Mouse (Mus musculus): ENCODE measurements around the gene Gm10073. TPM values are rescaled to one million over a fixed set of nuclear protein-coding genes. Genes with fewer than 3 reads are reported as not detected.

The Gm10073 gene
- not detected for polyA plus RNA-seq (2014; fragmentation: Illumina TruSeq; extraction: RNeasy Lipid Tissue Mini Kit (QIAGEN cat#74804); ENCODE audit: low read depth, low replicate concordance)

GRCm38 (mm10) chr8:106573168-106573567 is at the start of gene Gm10073:
Gm10073 (minus strand) TSS chr8:106573461.

GRCm38 (mm10) chr8:106603131-106603819 is 30.0 kb upstream of the Gm10073 start, which contains the start of gene Cdh1:
Cdh1 (plus strand) TSS chr8:106603351.

Other genes starting within 250 kb of the Gm10073 start
- gene Smpd3, start 235.5 kb downstream of the Gm10073 start, polyA plus RNA-seq (2014; fragmentation: Illumina TruSeq; extraction: RNeasy Lipid Tissue Mini Kit (QIAGEN cat#74804); ENCODE audit: low read depth, low replicate concordance) = not detected
- 3.6 TPM for gene Zfp90, start 158.1 kb downstream of the Gm10073 start, polyA plus RNA-seq (2014; fragmentation: Illumina TruSeq; extraction: RNeasy Lipid Tissue Mini Kit (QIAGEN cat#74804); ENCODE audit: low read depth, low replicate concordance)
- gene 6030452D12Rik, start 72.9 kb downstream of the Gm10073 start, polyA plus RNA-seq (2014; fragmentation: Illumina TruSeq; extraction: RNeasy Lipid Tissue Mini Kit (QIAGEN cat#74804); ENCODE audit: low read depth, low replicate concordance) = not detected
- 0.20 TPM for gene Cdh3, start 62.6 kb downstream of the Gm10073 start, polyA plus RNA-seq (2014; fragmentation: Illumina TruSeq; extraction: RNeasy Lipid Tissue Mini Kit (QIAGEN cat#74804); ENCODE audit: low read depth, low replicate concordance)
- gene Cdh1, start 29.9 kb upstream of the Gm10073 start, polyA plus RNA-seq (2014; fragmentation: Illumina TruSeq; extraction: RNeasy Lipid Tissue Mini Kit (QIAGEN cat#74804); ENCODE audit: low read depth, low replicate concordance) = 109 TPM
- gene Tango6, start 109.6 kb upstream of the Gm10073 start, polyA plus RNA-seq (2014; fragmentation: Illumina TruSeq; extraction: RNeasy Lipid Tissue Mini Kit (QIAGEN cat#74804); ENCODE audit: low read depth, low replicate concordance) = 0.97 TPM